Mouse (Mus musculus) forebrain, embryonic 16.5 days (tissue): Measurements from ENCODE around the gene Teddm1a. TPM values are rescaled to one million over a fixed set of nuclear protein-coding genes. Genes with fewer than 3 reads are reported as not detected.
A peak's percentile ranks its signal among the peaks of the same experiment; 100 is the strongest.

ENCODE experiments used
- ATAC-seq: fragments of 200-750 bp; cut with Nextera tagmentation; 2 replicates; pipeline ENCODE4 v1.8.0; 2017; ENCODE audit warnings: mild to moderate bottlenecking, moderate library complexity
- H3K27ac ChIP-seq: fragments of 300-500 bp; sonication (generic); 2 replicates; pipeline ENCODE4 v1.5.1; 2014; ENCODE audit warnings: low read length, control low read depth
- H3K27me3 ChIP-seq: fragments of 300-500 bp; sonication (generic); replicated peaks from 2 replicates; pipeline ENCODE4 v1.6.1; 2014; ENCODE audit warnings: low read length; ENCODE audit not compliant: control insufficient read depth, insufficient read depth
- H3K36me3 ChIP-seq: fragments of 300-500 bp; sonication (generic); 2 replicates; pipeline ENCODE4 v1.6.1; 2014; ENCODE audit not compliant: control insufficient read depth, insufficient read depth
- H3K4me1 ChIP-seq: fragments of 300-500 bp; sonication (generic); replicated peaks from 2 replicates; pipeline ENCODE4 v1.6.1; 2014; ENCODE audit warnings: low read length; ENCODE audit not compliant: control insufficient read depth, insufficient read depth
- H3K4me2 ChIP-seq: fragments of 300-500 bp; sonication (generic); 2 replicates; pipeline ENCODE4 v1.6.1; 2014; ENCODE audit warnings: mild to moderate bottlenecking, low read length, control low read depth
- H3K4me3 ChIP-seq: fragments of 300-500 bp; sonication (generic); replicated peaks from 2 replicates; pipeline ENCODE4 v1.5.1; 2014; ENCODE audit warnings: mild to moderate bottlenecking, low read length, control low read depth
- H3K9ac ChIP-seq: fragments of 300-500 bp; sonication (generic); replicated peaks from 2 replicates; pipeline ENCODE4 v1.6.1; 2014; ENCODE audit warnings: low read depth, low read length, control low read depth
- H3K9me3 ChIP-seq: fragments of 300-500 bp; sonication (generic); 2 replicates; pipeline ENCODE4 v1.6.1; 2016; ENCODE audit warnings: low read length; ENCODE audit not compliant: control insufficient read depth
- WGBS: fragments of 180-500 bp; shearing (Covaris S2); extraction: QIAGEN DNeasy Blood & Tissue Kit; methylation state at CpG from one replicate; pipeline ENCODE4 v1.1.7; 2014; 5-methylcytosine and 5-hydroxymethylcytosine counted together
- polyA plus RNA-seq: library from polyadenylated mRNA; unstranded; fragments of >200 nt; fragmentation: Nextera tagmentation; extraction: Ambion mirVana; gene quantifications from 2 replicates; pipeline ENCODE4 v1.2.1, GENCODE M21; 2015

Teddm1a gene
- polyA plus RNA-seq, 1 experiment from 2014 or later: 0.28 TPM

DNA sequence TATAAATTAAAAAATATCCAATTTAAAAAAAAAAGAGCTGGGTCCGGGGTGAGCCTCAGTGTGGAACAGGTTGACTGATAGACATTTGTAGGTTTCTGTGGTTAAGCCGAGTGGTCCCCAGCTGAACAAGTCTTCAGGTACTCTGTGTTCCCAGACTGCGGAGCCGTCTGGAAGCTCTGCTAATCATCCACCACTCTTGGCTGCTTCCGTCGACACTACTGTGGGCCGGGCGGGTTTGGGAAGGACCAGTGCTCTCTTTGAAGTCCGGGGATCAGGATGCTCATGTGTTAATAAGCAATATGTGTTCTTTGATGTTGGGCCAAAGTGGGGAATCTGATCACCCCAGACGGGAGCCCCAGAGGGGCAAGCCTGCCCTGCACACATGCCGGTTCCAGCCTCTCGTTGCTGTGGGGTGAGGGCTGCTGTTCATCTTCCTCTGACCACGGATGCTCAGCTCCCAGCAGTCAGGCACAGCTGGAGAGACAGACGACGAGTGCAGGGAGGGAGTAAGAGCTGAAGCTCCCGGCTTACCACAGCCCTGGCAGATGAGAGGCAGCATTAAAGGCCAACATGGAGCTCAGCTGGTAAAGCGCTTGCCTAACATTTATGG is 5.4 kb upstream of the Teddm1a start:
- H3K4me3 ChIP-seq: no peak overlapping the region
- H3K27ac ChIP-seq: no peak overlapping the region
- no peak overlapping the region for H3K9ac ChIP-seq
- H3K36me3 ChIP-seq: no peaks in the 10 kb centered on the region
- H3K4me2 ChIP-seq: no peak overlapping the region
- 39% methylated on average over 17 of the region's 17 CpGs for WGBS
- no peaks in the 10 kb centered on the region for H3K9me3 ChIP-seq
- ATAC-seq: no peak; the same call in 1 of the 2 replicates
- H3K4me1 ChIP-seq: no peaks in the 10 kb centered on the region
- H3K27me3 ChIP-seq: no peaks in the 10 kb centered on the region

DNA sequence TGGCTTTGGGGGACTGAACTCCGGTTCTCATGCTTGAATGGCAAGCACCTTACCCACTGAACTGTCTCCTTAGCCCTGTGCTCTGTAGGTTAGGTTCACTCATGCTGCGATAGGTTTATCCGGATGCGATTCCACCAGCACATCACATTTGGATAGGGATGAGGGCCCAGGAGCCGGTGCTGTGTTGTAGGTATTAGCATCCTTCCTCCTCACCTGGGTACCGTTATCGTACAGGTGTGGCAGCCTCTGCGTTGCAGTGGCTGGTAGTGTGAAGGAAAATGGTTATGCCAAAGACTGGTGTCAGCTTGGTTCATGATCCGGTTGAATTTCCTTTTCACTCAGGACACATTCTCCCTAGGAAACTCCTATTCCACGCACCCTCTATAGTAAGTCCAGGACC is 1.4 kb upstream of the Teddm1a start:
- Histone ChIP-seq H3K4me2 (no peak overlapping the region), H3K4me3 (no peak overlapping the region), H3K9ac (no peak overlapping the region), H3K4me1 (peaks cover 6% of the 10 kb centered on the region), H3K9me3 (no peaks in the 10 kb centered on the region), H3K27me3 (no peaks in the 10 kb centered on the region), H3K36me3 (no peaks in the 10 kb centered on the region), H3K27ac (no peak overlapping the region)
- ATAC-seq: no peak
- 97% methylated on average over 10 of the region's 10 CpGs for WGBS

DNA sequence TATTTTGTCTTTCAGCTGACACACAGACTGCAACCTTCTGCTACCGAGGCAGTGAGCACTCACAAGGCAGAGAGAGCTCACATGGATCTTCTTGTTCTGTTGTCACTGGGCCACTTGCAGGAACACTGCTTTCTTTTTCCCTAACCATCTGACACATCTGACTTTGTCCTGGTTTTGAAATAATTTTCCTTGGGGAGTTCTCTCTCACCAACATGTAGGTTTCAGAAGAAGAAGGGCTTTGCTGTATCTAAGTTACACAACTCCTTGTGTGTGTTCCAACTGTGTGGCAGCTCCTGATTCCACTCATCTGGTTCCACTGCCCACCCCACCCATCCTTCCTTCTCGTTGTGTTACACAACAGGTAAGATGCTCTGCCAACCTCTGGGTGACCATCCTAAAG is 2.2 kb downstream of the Teddm1a start:
- WGBS: 67% methylated on average over 2 of the region's 2 CpGs
- Histone ChIP-seq H3K27ac (no peak overlapping the region), H3K36me3 (no peaks in the 10 kb centered on the region), H3K4me3 (no peak overlapping the region), H3K9ac (no peak overlapping the region), H3K9me3 (no peaks in the 10 kb centered on the region), H3K4me2 (no peak overlapping the region), H3K27me3 (no peaks in the 10 kb centered on the region), H3K4me1 (peaks cover 9% of the 10 kb centered on the region)
- ATAC-seq: no peak

DNA sequence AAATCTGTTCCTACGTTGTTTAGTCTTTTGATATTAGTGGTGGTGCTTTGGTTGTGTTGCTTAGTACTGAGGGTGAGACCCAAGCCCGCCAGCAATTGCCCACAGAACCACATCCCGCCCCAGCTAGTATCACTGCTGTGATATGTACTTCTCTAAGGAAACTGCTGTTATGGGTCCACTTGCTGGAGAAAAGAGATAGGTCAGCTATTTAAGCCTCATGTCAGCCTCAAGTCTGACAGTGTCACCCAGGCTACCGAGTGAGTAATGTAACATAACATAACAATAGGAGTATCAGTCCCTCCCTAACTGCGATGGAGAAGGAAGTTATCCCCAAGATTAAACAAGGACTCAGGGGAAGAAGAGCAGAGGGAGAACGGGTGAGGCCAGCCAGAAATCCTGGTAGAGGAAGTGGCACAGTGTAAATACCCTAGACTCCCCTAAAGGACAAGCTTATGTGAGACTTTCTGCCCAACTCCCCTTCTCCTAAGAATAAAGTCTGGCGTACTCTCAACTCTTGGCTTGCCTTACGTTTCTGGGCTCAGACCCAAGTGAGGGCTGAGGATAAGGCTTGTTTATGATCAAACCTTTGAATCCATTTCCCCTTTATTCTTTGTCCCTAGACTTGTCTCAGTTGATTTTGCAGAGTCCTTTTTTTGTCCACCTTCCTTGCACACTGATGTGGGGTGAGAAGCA is 2.8 kb downstream of the Teddm1a start:
- Histone ChIP-seq H3K36me3 (no peaks in the 10 kb centered on the region), H3K9me3 (no peaks in the 10 kb centered on the region), H3K4me1 (peaks cover 13% of the 10 kb centered on the region), H3K27ac (no peak overlapping the region), H3K4me2 (no peak overlapping the region), H3K4me3 (no peak overlapping the region), H3K9ac (no peak overlapping the region), H3K27me3 (no peaks in the 10 kb centered on the region)
- 52% methylated on average over 8 of the region's 8 CpGs for WGBS
- no peak for ATAC-seq

DNA sequence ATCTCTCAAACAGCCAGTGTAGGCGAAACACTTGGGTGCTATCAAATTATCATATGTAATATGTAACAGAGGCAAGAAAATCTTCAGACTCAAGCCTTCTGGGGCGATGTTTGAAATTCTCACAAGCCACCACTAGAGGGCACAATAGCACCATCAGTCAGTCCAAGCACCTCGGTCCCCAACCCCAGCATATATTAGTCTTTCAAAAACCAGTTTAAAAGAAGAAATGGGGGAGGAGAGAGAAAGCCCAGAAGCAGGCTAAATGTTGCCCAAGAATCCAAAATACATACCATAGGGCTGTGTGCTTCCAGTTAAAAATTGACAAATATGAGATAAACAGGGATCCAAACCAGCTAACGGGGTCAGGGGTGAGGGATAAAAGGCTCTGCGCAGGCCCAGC is 3.4 kb downstream of the Teddm1a start:
- Histone ChIP-seq H3K27me3 (no peaks in the 10 kb centered on the region), H3K9me3 (no peaks in the 10 kb centered on the region), H3K36me3 (no peaks in the 10 kb centered on the region), H3K4me3 (no peak overlapping the region), H3K4me2 (no peak overlapping the region), H3K27ac (no peak overlapping the region), H3K9ac (no peak overlapping the region), H3K4me1 (peaks cover 13% of the 10 kb centered on the region)
- WGBS: 33% methylated on average over 5 of the region's 5 CpGs
- ATAC-seq: peak; percentile 4

DNA sequence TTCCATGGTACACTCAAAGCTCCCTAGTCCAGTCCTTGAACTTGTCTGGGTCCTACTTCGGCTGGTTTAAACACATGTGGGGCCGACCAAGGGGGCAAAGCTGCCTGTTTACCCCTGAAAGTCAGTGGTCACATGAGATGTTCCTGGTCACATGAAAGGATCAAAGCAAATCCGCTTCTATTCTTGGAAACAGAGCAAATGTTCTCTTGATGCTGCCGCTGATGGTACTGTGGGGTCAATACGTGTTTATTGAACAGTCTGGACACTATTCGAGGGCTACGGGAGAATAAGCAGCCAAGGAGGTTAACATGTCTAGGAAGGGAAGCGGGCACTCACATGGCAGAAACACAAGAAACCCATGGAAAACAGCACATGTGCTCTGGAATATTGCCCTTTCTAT is 5.7 kb downstream of the Teddm1a start:
- peaks cover 24% of the 10 kb centered on the region for H3K4me1 ChIP-seq
- H3K4me3 ChIP-seq: no peak overlapping the region
- no peaks in the 10 kb centered on the region for H3K36me3 ChIP-seq
- no peak for ATAC-seq
- no peak overlapping the region for H3K27ac ChIP-seq
- no peak overlapping the region for H3K9ac ChIP-seq
- WGBS: 88% methylated on average over 8 of the region's 8 CpGs
- H3K9me3 ChIP-seq: no peaks in the 10 kb centered on the region
- H3K4me2 ChIP-seq: no peak overlapping the region
- H3K27me3 ChIP-seq: no peaks in the 10 kb centered on the region

DNA sequence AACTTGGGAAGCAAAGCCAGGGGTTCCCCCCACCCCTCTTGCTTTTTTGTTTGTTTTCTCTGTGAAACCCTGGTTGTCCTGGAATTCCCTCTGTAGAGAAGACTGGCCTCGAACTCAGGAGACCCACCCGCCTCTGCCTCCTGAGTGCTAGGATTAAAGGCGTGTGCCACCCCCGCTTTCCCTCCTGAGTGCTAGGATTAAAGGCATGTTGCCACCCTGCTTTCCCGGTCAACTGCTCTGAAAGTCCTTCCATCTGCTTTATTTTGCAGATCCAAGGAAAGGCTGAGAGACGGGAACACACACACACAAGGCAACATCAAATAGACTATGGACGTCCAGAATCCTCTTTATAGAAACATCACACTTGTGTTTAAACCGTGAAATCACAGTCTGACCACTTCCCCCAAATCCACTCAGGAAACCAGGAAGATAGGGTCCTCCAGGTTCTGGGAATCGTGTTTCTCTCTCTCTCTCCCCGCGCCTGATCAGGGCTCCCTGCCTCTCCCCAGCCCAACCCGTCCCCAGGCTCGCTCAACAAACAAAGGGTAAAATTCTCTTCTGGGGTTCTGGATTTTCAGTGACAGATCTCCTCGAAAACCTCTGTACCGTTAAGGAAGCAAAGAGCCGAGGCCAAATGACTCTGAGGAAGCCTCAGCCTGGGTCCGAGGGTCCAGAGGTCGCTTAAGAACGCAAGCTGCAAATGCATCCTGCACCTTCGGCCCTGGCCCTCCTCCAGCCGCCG is 7.6 kb downstream of the Teddm1a start:
- peak; percentile 59 for ATAC-seq
- no peaks in the 10 kb centered on the region for H3K9me3 ChIP-seq
- peaks cover 6% of the 10 kb centered on the region; the same call in 1 of the 2 replicates for H3K36me3 ChIP-seq
- peaks cover 35% of the 10 kb centered on the region for H3K4me1 ChIP-seq
- H3K27ac ChIP-seq: peak overlapping the region; percentile 97
- no peaks in the 10 kb centered on the region for H3K27me3 ChIP-seq
- peak overlapping the region; percentile 83 for H3K4me3 ChIP-seq
- WGBS: 15% methylated on average over 22 of the region's 22 CpGs
- peak overlapping the region; percentile 79 for H3K9ac ChIP-seq
- peak overlapping the region; percentile 66 for H3K4me2 ChIP-seq

DNA sequence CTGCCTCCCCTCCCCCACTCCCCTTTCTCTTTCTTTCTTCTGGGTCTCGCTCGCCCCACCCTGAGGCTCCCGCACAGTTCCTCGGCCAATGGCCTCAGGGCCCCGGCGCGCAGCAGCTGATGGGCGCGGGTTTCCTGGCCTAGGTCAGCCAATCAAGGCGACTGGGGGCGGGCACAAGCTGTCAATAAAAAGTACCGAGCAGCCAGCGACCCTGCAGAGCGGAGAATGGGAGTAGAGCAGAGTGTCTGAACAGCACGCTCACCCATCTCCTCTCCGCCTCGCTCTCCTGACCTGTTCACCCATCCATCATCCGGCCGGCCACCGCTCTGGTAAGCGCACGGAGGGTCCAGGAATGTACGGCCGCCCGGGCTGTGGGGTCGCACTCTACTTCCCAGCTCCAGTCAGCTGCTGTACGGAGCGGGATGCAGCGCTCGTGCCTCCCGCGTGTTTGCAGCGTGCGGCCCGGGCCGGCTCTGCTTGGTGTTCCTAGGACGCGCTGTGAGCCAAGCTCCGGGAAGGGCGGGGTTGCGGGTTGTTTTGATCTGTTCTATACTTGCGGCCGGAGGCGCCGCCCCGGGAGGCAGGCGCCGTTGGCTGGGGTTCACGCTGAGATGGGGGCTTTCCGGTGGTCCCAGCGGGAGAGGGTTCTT is 8.3 kb downstream of the Teddm1a start, which contains the start of the genes Glul and Teddm2:
TSS of gene Glul (plus strand) at position 214 of the 650 bp plus-strand sequence.
TSS of gene Teddm2 (minus strand) at position 498 of the 650 bp plus-strand sequence.
- whole genome bisulfite sequencing: under 1% methylated on average over 48 of the region's 51 CpGs
- Histone ChIP-seq H3K4me1 (peaks cover 30% of the 10 kb centered on the region), H3K9me3 (no peaks in the 10 kb centered on the region), H3K4me2 (peak within 1 kb of the TSS; percentile 66), H3K4me3 (peak within 1 kb of the TSS; percentile 83), H3K9ac (peak within 1 kb of the TSS; percentile 79), H3K27me3 (no peaks in the 10 kb centered on the region), H3K36me3 (peaks cover 8% of the 10 kb centered on the region), H3K27ac (peak within 1 kb of the TSS; percentile 97)
- peak; percentile 96 for ATAC-seq

DNA sequence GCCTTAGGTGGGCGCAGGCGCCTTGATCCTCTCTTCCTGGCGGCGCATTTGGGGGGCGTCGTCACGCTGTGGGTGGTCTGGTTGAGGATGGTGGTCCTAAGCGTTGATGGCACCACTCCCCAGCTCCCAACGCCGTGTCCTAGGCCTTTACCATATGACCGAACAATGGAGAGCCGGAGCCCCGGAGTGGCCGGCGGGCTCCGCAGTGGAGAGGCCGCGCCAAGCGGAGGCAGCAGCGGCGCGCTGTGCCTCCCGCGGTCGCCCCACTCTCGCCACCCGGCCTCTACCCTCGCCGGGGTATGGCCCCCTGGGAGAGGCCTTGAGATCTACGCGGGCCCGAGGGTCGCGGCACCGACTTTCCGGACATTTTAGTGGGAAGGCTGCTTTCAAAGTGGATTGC is 8.8 kb downstream of the Teddm1a start:
- WGBS: 0% methylated on average over 35 of the region's 36 CpGs

More for the DNA sequence above, 8.8 kb downstream of the Teddm1a start:
- no peaks in the 10 kb centered on the region for H3K9me3 ChIP-seq
- peak overlapping the region; percentile 79 for H3K9ac ChIP-seq
- ATAC-seq: peak; percentile 29
- peaks cover 13% of the 10 kb centered on the region for H3K36me3 ChIP-seq
- peaks cover 26% of the 10 kb centered on the region for H3K4me1 ChIP-seq
- peak overlapping the region; percentile 83 for H3K4me3 ChIP-seq
- H3K4me2 ChIP-seq: peak overlapping the region; percentile 66
- H3K27me3 ChIP-seq: no peaks in the 10 kb centered on the region
- H3K27ac ChIP-seq: peak overlapping the region; percentile 97
